Mouse (Mus musculus) left cerebral cortex, postnatal 4 days (tissue): ENCODE data around the gene Itgb6. TPM values are rescaled to one million over a fixed set of nuclear protein-coding genes. Genes with fewer than 3 reads are reported as not detected.

Experiments used
- DNase-seq: peaks from one replicate; pipeline ENCODE4 v3.0.0-alpha.2; 2022
- intact Hi-C: fragments of 180-260 bp; cut with DNase I; formaldehyde crosslinking; loops from one replicate; pipeline ENCODE4 v1.15.1; 2025
- total RNA-seq, 2 experiments: library from RNA; stranded (reverse); gene quantifications; 2 replicates each; pipeline ENCODE4 v1.2.3; 2021

The Itgb6 gene
- total RNA-seq, 2 experiments from 2014 or later = not detected

DNA sequence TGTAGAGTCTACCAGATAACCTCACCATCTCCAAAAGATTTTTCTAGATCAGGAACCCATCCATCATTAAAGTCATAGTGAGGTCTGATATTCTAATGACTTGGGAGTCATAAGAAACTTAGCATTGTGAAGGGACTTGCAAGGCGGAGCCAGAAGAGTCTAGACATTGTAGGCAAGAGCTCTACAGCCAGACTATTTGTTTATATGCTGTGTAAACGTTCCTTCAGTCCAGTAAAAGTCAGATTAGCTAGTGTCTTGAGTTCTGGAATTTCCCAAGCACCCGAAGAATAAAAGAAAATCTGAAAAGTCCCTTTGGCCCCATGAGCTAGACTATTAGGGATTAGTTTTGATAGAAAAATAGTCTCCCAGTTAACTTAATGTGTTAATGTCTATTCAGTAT, 38.3 kb downstream of the Itgb6 start:
- intact Hi-C loops = no loop called here
- DNase-seq = no peak

DNA sequence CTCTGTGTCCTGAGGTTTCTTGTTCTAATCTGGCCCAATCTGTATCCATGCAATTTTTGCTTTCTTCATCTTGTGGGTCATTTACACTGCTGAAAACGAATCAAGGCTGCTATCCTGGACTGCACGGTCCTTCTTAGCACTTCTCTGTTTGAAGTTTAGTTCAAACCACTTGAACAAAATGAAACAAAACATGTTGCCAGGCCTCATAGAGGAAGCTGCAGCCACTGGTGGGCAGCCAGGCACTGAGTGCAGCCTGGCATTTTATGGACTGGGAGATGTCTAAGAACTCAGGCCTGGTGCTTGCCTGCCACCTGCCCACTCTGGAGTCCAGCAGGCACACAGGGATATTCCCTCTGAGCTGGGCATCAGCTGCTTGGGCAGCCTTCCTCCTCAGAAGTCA, 39.9 kb downstream of the Itgb6 start:
- intact Hi-C loops = no loop called here
- DNase-seq = no peak

DNA sequence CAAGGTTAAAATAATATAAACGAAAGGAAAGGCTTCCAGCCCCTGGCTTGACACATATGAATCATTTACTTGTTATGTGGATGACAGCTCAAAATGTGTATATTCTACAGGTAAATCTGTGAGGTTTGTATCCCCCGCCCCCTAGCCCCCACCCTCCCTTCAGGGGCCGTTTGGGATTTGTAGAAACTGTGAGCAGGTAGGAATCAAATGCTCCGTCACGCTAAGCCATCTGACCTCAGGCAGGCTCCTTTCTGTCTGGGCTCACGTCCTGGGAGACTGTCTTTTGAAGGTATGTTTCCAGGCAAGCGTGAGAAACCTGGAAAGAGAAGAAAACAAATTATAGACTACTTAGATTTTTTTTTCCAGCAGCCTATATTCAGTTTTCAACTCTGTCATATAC, 48.0 kb downstream of the Itgb6 start:
- intact Hi-C loops = no loop called here
- DNase-seq = no peak

DNA sequence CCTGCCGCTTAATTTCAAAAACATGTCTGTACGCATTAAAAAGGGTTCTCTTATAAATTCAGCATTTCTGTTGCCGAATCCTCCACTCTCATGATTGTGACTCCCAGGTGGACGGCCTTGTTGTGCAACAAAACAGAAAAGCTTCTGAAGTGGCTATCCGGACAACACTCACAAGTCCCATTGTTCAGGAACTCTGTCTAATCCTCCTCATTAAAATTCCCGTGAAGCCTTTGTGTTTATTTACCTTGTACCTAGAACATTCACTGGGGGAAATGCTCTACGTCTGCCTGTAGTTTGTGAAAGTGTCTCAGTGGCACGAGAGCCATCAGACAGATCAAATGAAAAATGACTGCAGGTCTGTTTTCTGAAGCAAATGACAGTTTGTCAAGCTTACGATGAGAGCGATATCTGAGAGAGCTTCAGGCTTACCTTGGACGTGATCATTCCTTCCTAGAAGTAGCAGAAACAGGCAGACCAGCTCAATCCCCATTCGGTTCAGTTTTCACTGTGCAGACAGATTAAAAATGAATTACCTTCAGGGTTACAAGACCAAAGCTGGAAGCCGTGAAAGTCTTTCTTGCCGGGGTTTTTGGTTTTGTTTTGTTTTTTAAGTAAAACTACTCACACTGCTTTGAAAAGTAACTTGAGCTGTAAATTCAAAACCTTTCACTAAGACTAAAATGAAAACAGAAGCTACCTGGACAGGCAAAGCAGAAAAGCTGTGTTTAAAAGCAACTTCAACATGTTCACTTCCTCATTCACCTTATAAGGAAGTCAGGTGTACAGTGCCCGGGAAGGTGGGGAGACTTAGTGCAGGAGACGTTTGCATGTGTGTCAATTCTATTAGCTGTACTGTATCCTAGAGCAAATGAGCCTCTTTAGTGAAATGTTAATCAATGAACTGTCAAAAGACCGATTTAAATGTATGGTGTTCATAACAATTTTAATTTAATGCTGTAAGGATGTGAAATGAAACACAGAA, 49.2 kb downstream of the Itgb6 start:
- DNase-seq = no peak
- intact Hi-C loops = no loop called here

DNA sequence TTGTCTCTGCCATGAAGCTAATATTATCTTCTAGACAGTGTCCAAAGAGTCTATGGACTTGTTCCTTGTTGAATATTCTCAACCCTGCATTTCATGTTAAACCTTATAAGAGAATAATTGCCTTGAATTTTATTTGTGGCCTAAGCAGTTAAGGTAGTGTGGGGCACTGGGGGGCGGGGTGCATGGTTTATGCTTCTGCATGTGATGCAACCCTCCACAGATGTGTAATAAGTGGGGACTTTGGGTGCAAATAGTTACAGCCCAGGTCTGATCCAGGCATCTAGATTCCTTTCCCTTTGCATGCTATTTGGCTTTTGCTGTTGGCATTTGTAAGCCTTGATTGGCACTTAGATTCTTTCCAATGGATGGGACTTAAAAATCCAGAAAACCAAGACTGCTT, 51.2 kb downstream of the Itgb6 start:
- no peak for DNase-seq
- intact Hi-C loops = no loop called here

DNA sequence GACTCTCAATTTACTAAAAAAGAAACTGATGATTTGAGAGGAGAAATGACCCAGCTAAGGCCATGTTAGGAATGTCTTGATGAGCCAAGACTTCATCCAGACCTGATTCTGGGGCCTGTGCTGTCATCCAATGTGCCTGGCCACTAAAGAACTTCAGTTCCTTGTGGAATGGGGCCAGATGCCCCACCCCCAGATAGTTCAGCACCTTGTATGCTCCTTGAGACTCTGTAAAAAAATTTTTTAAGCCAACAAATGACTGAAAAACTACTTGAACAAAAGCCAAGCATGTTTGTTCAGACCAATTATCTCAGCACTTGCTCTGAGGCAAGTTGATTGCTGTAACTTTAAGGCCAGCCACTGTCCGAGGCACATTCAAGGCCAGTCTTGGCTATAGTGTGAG, 59.4 kb downstream of the Itgb6 start:
- DNase-seq = no peak

DNA sequence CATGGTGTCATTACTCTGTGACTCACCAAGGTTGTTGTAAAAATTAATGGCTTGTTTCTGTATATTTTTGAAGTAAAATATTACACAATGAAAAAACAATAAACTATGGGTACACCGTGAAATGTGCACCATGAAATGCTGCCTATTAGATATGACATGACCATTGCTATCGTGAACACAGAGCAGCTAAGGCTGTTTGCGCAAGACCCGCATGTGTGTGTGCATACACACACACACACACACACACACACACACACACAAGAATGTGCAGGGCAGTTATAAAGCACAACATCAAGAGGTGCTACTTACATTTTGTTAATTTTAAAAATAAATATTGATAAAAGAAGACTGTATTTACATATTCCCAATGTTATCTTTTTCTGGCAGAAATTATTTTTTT, 62.5 kb downstream of the Itgb6 start:
- no peak for DNase-seq
- intact Hi-C loops = no loop called here

More for the DNA sequence above, 59.4 kb downstream of the Itgb6 start:
- intact Hi-C loops = no loop called here

DNA sequence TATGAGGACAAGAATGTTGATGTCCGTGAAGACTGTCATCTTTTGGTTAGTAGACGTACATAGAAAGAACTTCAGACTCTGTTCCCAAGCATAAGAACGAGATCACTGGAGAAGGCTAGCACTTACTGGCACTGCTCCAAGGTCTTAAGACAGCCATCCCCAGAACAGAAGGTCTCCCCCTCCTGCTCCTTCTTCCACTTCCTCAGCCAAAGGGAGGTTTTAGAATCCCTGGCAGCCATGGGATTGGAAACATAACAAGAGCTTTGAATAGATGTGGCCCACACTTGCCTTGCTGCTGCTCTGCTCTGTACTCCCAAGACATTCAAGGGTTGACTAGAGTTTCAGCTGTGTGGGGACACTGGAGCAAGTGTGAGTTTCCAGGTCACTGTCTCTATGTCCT, 63.5 kb downstream of the Itgb6 start:
- intact Hi-C loops = no loop called here
- no peak for DNase-seq

DNA sequence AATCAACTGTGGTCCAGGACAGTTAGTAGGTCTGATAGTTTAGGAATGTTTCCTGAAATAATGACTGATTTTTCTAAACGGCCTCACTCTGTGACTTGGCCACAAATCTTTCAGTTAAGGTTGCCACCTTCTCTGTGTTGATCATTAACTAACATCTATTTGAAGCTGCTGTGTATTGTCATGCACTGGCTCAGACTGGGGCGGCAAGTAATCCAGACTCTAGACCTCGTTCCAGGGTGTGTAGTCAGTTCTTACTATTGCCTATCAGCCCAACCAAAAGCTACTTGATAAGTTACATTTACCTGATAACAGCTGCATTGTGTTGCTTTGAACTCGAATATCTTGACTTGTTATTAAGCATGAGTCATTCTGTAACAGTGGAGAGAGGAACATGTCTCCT, 67.6 kb downstream of the Itgb6 start:
- DNase-seq = no peak
- intact Hi-C loops = no loop called here

DNA sequence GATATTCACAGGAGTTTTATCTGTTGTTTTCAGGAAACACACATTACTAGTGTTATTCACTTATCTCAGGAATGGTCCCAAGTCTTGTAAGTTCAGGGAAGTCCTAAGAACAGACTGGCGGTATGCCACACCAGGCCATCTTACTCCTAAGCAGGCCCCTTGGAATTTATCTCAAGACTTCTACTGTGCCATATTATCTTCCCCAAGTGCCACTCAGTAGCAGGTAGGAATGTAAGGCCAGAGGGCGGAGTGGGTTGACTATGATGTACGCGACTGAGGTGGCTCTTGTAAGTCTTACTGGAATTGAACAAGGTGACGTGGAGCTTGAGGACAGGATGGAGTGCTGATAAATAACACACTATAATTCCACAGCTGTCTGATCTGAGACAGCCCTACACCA, 72.3 kb downstream of the Itgb6 start:
- intact Hi-C loops = no loop called here
- no peak for DNase-seq

DNA sequence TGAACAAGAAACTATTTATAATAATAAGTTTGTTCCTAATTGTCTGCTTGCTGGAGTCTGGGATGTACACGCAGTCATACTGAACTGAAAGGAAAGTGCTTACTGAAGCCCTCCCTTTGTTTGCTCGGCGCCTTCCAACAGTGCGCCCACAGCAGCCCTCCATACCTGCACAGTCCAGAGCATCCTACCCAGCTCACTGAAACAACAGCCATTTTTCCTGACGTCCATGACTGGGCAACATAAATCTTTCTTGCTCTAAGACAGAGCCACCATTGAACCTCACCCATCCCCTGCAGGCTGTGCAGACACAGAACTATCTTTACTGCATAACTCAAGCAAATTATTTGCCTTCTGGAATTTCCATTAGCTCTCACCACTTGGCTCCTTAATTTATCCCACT, 74.8 kb downstream of the Itgb6 start:
- no peak for DNase-seq
- intact Hi-C loops = no loop called here

DNA sequence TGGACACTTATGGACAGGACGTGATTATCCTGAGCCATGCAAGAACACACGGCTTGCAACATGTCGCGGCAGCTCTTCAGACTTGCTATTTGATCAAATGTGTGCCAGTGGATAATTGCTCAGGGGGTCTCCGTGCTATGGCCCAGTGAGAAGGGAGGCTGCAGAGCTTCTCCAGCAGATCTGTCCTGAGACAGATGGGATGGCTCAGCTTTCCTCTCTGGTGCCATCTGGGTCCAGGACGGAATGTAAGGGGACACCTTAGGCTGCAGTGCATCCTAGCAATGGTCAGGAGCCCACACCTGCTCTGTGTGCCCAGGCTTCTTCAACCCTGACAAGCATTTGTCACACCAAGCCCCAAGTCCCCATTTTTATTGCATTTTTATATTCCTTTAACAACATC, 75.9 kb downstream of the Itgb6 start:
- intact Hi-C loops = no loop called here
- peak; percentile 10 for DNase-seq

DNA sequence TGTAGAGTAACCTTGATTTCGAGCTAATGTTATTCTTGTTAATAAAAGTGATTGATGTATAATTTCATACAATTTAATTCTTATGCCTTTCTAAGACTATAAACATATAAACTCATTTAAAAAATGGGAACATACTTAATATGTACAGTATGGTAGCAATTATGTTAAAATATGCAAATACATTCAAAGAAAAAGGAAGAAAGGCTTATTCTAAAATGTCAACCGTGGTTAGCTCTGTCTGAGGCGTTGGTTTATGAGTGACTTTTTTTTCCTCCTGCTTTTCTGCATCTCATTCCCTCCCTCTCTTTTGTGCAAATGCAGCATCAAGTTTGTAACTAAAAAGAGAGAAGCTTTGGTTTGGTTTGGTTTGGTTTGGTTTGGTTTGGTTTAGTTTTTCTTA, 79.0 kb downstream of the Itgb6 start:
- no peak for DNase-seq
- intact Hi-C loops = no loop called here

DNA sequence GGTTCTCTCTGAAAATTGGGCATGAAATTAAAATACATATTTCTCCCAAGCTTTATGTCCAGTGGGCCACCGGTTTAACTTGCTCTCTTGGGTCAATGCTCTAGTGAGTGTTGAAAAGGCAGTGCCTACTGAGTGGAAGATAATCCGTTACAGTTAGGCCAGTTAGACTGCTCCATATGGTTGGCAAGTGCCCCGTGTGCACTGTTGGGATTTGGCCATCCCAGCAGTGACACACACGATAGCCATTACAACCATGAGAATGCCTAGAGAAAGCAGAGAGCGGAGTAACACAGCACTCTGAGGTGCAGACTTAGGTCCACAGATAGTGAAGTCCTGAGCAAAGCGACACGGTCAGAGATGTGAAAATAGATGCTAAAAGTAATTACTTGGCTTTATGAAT, 79.8 kb downstream of the Itgb6 start:
- intact Hi-C loops = no loop called here
- peak; percentile 28 for DNase-seq

DNA sequence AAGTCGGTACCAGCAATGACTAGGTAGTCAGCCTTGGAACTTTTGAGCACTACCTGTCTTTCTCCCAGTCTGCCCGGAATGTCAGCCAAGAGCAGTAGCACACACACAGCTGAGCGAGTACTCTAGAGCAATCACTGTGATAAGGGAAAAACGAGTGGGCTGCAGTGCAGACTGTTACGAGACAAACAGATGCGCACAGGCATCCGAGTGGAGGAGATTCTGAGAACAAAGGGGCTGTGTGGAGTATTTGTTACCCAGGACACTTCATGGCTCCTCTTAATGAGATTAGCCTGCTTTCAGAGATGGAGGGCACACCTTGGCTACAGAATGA, 82.1 kb downstream of the Itgb6 start:
- no peak for DNase-seq
- intact Hi-C loops = no loop called here

DNA sequence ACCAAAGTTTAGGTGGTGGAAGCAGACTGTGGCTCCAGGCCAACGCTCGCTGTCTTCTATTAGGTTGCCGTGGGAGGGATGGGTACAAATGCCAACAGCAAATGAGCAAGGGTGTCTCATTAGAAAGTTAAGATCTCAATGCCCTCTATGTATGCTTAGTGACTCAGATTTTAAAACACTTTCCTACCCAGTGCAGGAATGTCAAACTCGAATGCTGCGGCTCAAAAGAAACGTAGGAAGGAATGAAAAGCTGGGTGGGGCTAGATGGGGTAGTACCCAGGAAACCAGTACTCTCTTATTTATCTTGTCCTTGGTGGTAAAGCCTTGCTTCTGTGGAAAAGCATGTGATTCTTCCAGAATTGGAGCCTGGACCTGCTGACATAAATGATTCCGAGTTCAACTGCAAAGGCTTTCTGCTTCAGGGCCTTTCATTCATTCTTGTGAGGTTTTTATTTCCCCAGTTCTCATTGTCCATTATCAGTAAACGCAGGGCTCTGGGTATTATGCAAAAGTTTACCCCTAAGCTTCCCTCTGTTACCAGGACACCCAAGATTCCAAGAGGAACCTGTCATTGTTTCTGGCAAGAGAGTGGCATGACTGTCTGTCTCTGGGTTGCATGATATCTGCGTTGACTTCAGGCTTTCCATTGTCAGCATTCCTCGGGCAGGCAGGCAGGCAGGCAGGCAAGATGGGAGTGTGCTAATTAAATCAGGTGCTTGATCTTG, 82.7 kb downstream of the Itgb6 start:
- DNase-seq = no peak
- intact Hi-C loops = no loop called here

DNA sequence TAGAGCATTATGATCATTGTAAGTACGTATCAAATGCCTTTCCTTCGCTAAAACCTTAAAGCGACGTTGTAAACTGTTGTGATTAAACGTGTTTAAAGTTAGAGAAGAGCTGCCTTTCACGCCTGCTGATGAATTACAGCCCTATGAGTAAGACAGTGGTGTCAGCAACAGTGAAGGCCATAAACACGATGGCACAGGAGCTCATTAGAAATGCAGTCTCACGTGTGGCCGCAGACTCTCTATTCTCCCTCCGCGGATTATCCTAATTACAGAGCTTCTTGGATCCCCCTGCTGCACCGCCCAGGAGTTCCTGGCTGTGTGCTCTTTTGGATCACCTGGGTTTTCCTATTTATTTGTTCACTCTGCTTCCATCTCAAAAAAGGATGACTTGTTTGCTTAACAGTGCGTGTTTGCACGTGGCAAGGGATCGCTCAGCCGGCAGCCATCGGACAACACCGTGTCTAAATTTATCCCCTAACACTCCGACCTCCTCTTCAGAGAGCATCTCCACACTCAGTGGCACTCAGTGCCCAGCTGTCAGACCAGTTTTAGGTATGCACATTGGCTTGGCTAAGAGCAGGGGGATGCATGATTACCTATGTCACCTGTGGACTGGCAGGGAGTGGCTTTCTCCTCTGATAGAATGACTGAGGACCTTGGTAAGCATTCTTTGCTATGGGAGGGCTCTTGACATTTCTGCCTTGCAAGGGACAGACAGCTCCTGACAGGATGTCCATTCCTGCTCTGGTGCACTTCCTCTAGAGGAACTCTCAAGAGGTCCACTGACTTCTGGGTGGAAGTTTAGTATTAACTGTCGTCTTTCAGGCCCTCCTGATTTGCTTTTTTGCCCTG, 85.3 kb downstream of the Itgb6 start:
- no peak for DNase-seq
- intact Hi-C loops = no loop called here

DNA sequence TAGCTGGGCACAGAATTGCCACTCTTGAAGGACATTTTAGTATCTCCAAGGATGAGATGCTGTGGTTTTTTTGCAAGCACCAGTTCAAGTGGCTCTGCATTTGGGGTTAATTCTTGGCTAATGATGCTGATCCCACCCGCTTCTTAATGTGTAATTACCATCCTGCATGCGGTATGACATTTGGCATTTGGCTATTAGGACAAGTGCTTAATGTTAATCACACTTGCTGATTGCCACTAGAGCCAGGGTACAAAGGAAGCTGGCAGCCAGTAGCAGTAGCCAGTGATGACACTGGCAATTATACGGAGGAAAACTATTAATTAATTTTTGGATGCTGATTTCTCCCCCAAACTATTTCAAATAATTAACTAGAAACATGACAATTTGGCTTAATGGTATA, 86.0 kb downstream of the Itgb6 start:
- intact Hi-C loops = no loop called here
- DNase-seq = no peak

DNA sequence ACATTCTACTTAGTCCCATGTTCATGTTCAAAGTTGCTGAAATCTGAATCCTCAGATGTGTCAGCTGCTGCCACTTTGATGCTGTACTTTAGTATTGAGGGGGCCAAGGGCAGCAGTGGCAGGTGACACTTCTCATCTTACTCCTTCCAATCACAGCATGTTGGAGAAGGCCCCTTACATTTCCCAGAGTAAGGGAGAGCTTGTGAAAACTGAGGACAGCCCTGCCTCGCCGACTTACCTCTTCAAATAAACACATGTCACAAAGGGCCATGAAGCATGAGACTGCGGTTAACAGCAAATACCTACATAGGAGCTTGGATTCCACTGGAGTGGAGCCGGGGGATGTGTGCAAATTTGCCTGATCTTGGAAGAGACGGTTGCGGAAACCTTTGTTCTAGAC, 86.4 kb downstream of the Itgb6 start:
- no peak for DNase-seq
- intact Hi-C loops = no loop called here

DNA sequence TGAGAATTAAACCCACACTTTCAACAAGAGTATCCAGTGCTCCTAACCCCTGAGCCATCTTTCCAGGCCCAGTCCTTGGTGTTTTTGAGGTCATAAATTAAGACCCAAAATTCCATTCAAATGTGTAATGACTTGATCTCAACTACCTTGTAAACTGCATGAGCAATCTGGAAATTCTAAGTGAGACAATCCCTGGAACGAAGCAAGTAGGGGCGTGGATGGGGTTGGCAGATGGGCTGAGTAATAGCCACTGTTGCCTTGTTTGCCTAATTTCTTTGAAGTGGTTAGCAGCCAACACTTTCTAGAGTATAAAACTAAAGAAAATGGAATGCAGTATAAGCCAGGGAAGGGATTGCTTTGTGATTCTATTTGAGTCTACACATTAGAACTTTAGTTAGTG, 89.7 kb downstream of the Itgb6 start:
- DNase-seq = no peak
- intact Hi-C loops = no loop called here

DNA sequence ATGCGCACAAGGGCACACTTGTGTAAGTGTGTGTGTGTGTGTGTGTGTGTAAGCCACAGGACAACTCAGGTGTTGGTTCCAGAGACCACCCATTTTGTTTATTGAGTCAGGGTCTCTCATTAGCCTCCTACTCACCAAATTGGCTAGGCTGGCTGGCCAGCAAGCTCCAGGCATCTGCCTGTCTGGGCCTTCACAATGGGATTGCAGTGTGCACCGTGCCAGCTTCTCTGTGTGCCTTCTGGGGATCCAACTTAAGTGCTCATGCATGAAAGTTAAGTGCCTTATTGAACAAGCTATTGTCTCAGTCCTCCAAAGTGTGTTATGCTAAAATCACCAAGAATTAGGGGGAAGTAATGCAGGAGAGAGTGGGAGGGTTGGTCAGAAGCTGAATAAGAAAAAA, 92.1 kb downstream of the Itgb6 start:
- intact Hi-C loops = no loop called here
- DNase-seq = peak; percentile 46
